Mouse (Mus musculus) fat pad, adult 2 months (tissue): ENCODE results near the gene Dgkh.
"Not testable (repeated sequence)": the region's sequence is repeated elsewhere in the genome, so short reads cannot be mapped to it uniquely, and the experiment has no call there.

Experiments used
- DNase-seq: peaks from one replicate; pipeline ENCODE4 v3.0.0-alpha.2; 2011; ENCODE audit warnings: low read depth, low spot score; ENCODE audit errors: extremely low read depth

Dgkh gene

DNA sequence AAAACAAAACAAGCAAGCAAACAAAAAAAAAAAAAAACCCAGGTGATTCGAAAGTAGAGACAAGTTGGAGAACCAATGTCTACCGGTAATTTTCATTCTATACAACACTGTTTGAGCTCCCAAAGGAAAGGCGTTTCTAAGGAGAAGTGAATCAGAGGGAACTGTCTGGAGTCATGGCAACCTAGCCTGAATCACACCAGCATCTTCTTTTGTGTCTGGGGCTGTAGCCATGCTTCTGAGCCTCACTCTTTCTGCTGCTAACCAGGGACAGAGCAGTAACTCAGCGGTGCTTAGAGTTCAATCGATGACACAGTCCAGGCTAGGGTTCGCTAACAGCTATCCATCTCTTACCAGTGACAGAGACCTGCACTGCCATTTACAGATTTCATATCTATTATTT lies 99.8 kb downstream of the Dgkh start:
- no peak for DNase-seq

- DNase-seq = no peak
Observed at GRCm38 (mm10) chr14:78630923-78631875, 101.4 kb downstream of the Dgkh start.

DNA sequence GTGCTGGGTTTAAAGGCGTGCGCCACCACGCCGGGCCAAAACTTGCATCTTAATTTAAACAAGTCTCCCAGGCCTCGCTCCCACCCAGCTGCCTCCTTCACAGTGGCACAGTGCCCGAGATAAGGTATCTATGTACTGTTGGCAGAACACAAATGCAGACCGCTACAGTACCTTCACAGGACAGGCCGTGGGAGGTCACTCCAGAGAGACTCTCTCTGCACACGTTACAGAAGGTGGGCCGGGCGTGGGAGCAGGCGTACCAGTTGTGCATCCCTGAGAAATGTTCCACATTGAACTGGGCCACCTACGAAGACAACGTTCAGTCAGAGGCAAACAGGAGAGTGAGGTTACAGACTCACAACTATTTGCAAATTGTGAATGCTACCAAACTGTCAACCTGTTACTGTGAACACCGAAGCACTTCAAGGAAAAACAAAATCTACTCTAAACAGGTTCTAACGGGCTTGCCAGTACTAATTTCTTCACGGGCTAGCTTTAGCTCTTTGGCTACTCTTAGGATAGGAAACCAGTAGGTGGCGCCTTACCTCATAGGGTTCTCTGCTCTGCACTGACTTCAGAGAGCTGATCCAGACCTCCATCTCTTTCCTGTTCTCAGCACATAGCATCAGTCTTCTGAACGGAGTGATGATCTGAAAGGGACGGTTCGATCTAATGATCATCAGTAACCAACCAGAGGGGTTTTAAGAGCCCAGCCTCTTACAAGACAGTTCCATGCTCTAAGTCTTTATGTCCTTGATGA lies 104.9 kb downstream of the Dgkh start:
- no peak for DNase-seq

DNA sequence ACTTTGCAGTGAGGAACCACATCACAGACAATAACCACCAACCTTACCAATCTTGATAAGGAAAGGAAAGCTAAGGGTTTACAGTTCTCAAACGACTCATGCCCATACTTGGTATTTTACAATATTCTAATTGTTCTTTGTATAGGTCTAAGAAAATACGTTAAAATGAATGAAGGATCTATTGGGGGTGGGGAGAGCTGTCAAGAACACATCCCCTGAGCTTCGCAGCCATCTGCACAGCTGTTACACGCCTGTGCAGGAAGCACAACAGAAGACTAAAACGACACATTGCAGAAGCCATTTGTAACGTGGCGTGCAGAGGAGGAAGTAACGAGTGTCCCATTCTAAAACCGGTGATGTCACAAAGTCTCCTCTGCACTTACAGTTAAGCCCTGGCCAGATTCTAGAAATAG lies 113.7 kb downstream of the Dgkh start:
- no peak for DNase-seq

DNA sequence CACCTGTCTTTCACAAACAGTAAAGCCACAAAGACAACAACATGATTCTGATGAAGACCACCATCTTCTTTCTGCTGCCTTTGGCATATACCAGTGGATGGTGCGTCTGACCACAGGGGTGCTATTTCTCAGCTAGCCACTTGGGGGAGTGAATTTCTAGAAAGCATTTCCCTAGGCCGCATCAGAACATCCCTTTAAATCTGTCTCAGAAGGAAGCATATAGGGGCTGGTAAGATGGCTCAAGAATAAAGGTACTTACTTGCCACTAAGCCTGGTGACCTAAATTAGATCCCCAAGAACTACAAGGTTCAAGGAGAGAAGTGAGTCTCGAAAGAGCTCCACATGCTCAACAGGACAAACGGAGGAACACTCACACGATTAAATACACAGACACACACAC lies 119.0 kb downstream of the Dgkh start:
- DNase-seq = no peak

DNA sequence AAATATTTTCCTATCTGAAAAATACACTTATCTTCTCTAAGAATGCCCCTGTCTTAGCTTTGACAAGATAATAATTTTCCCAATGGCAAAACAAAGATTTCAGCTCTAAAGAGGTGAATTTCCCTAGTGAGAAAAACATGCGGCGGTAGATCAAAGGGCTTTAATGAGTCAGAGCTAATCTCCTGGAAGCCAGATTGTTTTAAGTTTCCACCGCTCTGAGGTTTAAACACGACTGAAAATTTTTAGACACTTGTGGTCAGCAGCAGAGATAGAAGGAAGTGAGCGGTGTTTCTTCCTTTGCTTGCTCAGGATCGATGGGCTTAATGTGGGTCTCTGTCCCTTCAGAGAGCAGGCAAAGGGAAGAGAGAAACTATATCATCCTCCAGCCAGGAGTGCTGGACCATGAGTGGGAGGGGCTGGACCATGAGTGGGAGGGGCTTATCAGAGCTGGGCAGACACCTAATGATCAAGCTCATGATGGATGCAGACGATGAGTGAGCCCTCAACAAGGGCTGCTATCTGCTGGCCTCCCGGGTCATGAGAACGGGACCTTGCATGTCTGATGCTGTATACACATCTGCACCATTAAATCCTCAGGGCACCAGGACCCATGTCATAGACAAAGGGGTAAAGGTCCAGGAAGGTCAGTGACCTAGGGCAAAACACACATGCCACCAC lies 120.3 kb downstream of the Dgkh start:
- no peak for DNase-seq

DNA sequence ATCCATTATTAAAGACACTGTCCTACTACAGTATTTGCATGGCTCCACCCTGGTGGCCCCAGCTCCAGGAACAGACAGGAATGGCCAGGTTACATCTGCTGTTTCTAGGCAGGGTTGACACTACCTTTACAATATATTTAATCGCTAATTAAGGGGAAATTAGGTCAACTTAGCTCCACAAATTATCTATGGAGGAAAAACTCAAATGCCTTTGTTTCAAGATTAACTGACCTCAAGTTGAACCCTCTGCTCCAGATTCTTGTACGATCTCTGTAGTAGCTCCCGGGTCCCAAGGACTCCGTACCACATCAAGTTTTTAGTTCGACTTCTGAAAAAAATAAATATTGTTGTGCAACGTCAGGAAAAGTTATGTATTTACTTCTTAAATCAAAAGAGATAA lies 137.7 kb downstream of the Dgkh start:
- DNase-seq = no peak

GRCm38 (mm10) chr14:78592965-78593364 lies 139.6 kb downstream of the Dgkh start:
- no peak for DNase-seq

- DNase-seq = no peak
Observed at GRCm38 (mm10) chr14:78590335-78590734, 142.2 kb downstream of the Dgkh start.

DNA sequence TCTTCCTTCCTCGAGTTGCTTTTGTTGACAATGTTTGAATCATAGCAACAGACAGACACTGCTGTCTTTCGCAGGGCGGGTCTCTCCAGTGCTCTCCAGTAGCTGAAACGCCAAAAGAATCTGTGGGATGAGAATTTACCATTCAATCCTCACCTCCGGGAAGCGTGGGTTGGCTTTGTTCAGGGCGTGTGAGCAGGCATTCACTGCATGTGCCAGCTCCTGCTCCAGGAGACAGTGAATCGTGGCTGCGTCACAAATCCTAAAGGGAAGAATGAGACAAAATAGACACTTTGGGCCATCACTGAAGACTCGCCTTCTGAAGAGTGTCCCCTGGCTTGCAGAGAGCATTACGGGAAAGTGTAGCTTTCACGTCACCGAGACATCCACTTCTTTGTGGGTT lies 148.4 kb downstream of the Dgkh start:
- DNase-seq = no peak

DNA sequence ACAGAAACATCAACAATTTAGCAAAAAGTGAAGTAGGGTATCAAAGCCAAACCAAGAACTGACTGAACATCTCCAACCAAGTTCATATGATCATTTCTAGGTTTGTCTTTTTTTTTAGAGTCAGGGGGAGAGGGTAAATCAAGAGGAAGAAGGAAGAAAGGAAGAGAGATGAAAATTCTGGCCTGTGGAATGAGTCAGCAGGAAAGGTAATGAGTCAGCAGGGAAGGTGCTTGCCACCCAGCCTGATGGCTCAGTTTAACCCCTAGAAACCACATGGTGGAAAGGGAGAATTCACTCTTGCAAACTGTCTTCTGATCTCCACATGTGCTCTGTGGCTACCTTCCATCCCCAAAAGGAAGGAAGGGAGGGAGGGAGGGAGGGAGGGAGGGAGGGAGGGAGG lies 149.4 kb downstream of the Dgkh start:
- no peak for DNase-seq

DNA sequence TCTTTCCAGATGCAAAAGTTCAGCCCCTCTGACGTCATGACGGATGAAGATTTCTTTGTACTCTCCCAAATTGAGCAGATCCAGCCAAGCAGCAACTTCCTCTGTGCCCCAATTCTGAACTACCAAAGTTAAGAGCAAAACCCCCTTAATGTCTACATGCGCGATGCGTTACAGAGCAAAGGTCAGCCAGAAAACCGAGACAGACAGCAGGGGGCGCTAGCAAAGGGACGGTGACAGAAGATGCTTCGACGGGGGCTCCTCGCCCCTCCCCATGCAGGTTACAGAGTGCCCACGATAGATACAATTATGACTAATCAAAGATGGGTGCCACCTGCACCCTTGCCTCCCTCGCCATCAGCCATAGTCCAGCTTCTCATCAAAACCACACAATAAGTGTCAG lies 156.7 kb downstream of the Dgkh start:
- no peak for DNase-seq

DNA sequence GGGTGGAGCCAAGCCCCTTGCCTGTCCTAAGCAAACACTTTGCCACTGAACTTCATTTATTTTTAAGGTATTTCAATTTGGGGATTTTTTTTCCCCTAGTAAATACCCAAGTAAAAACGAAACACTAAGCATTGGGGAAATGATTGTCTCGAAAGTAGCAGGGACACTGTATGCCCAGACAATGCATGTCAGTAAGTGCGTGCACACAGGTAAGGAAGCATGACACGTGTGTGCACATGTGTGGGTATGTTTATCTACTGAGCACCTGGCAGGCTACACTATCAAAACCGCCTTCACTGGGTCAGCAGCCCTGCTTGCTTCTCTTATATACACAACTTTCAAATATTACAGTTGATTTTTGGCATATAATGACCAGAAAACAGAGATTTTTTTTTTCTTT lies 164.2 kb downstream of the Dgkh start:
- DNase-seq = no peak

DNA sequence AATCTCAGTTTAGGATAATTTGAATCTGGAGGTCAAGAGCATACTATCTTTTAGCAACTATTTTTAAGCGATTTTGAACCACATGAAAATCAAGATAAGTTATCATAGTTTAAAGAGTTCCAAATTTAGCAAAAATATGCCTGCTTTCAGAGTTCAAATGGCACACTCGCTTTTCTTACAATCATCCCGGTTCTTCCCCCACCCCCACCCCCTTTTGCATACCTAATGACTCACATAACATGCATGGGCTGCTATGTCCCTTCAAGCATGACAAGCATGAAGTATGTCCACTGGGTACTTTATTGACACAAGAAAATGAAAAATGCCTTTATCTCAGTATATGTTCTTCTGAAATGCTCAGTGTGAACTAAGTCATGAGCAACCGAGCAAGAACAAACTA lies 166.1 kb downstream of the Dgkh start:
- no peak for DNase-seq

DNA sequence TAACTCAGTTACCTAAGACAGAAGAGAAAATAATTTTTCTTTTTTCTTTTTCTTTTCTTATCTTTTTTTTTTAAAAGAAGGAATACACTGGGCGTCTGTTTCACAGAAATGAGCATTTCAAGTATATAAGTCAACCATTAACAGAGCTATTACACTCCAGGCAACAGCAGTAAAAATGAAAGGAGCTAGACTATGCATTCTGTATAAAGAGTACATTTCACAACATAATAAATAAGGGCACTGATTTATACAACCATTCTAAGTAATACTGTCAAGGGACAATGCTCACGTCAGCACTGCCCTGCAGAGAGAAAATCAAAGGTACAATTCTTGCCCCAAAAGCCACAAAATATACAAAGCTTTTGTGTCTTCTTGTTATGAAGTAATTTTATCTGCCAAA lies 168.3 kb downstream of the Dgkh start:
- DNase-seq = no peak

GRCm38 (mm10) chr14:78563211-78563610 lies 169.4 kb downstream of the Dgkh start:
- DNase-seq = no peak

DNA sequence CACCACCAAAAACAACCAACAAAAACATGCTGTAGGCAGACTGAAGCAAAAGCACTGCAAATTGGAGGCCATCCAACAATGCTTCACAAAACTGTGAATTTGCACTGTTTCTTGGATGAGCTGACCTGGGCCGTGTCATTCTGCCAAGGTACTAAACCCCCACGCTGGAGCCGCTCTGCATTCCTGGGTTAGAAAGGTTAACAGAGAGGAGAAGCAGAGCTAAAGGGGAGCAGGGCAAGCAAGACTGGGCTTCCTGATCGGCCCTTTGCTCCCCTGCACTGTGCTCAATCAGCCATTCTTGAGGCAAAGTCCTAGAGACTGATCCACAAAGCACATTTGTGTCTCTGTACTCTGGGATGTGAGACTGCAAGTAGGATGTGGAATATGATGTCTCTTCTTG lies 170.5 kb downstream of the Dgkh start:
- DNase-seq = no peak

DNA sequence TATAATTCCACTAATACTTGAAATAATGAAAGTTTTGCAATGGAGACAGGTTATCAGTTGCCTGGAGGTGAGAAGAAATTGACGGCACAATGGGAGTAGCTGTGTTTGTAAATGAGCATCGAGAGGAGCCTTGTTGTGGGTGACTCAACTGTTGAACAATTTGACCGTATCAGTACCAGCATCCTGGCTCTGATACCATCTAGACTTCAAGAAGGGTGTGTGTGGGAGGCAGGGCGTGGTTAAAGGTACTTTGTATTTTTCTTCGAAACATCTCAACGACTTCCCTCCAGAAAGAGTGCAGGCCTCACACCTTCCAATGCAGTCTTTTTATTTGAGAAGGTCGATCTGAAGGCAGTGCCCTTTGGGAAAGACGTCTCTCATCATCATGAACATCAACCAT lies 173.5 kb downstream of the Dgkh start:
- no peak for DNase-seq

DNA sequence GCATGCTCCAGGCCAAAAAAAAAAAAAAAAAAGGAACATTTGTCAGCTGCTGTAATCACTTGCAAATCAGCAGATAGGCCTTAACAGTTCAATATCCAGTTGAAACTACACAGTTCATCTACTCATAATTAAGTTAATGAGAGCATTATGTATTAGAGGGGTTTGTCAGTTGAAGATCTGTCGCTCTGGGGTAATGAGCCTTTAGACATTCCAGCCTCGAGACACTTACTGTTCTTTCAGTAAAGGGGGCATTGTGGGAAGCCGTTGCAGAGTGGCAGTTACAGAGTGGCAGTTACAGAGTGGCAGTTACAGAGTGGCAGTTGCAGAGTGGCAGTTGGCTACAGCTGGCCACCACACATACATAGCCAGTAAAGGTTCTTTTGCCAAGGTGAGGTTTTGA lies 177.7 kb downstream of the Dgkh start:
- not testable (repeated sequence) for DNase-seq

- DNase-seq = no peak
Observed at GRCm38 (mm10) chr14:78553661-78554060, 178.9 kb downstream of the Dgkh start.

DNA sequence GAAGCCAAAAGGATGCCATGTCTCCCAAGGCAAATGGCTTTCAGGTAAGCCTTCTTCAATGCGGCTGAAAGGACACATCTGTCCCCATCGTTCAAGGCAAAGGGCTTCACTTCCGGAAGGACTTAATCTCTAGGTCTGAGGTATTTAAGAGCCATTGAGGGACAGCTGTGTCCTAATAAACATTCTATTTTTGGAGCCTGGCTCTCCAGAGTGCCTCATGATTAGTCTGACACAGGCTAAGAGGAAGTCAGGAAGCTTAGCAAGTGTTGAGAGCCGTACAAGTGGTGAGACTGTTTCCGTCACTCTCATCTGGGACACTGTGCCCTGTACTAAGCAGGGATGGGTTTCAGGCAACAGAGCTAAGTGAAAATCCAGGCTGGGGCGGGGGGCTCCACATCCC lies 183.8 kb downstream of the Dgkh start:
- DNase-seq = no peak

- DNase-seq = no peak
Observed at GRCm38 (mm10) chr14:78541319-78541718, 191.3 kb downstream of the Dgkh start.
